Mouse (Mus musculus) brain, embryonic 14.5 days (tissue): Measurements from ENCODE around the gene Plekhg1. TPM values are rescaled to one million over a fixed set of nuclear protein-coding genes. Genes with fewer than 3 reads are reported as not detected.

Experiments used
- DNase-seq: peaks from one replicate; pipeline ENCODE4 v3.0.0-alpha.2; 2011; ENCODE audit warnings: low read depth
- CTCF ChIP-seq: fragments of 200-500 bp; IDR thresholded peaks from 2 replicates; pipeline ENCODE4 v1.5.1; 2012; ENCODE audit warnings: inconsistent platforms, mild to moderate bottlenecking, moderate library complexity, borderline replicate concordance; ENCODE audit not compliant: insufficient read depth, insufficient read length; ENCODE audit errors: extremely low read depth
- POLR2A ChIP-seq: fragments of 200-500 bp; IDR thresholded peaks from 2 replicates; pipeline ENCODE4 v1.6.1; 2012; ENCODE audit warnings: mild to moderate bottlenecking, inconsistent platforms, borderline replicate concordance; ENCODE audit not compliant: poor library complexity, insufficient read depth, insufficient read length, severe bottlenecking; ENCODE audit errors: extremely low read depth
- polyA plus RNA-seq: library from polyadenylated mRNA; depleted of rRNA; stranded (reverse); fragments of >200 nt; gene quantifications from 2 replicates; pipeline ENCODE4 v1.2.3, GENCODE M21; 2012; rRNA removed

The Plekhg1 gene
- polyA plus RNA-seq, 1 experiment, result 8.8 TPM

DNA sequence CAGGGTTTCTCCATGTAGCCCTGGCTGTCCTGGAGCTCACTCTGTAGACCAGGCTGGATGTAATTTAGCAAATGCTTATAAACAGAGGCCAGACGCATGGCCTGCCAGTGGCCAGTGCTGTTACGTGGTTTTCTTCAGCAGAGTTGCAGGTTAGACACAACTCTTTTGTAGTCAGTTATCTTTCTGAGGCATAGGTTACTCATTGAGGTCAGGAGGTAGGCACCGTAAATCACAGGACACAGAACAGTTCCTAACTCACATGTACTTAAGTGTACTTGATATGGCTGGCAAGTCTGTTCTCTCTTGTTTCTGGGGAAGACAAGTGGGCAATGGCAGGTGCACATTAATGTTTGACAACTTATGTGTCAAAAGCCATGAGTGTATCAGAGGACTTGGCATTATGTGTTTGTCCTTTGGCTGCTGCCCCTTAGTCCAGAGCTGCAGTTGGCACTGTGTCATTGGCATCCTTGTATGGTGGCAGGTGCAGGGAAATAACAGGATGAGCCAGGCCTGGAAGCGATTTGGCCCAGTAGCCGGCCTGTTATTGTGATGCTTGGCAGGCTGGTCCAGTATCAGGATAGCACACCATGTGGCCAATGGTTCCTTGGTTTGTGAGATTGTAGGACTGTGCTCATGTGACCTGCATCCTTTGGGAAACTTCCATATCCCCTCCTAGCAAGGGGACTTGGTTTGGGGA is 238.8 kb downstream of the Plekhg1 start:
- DNase-seq, result peak; percentile 52
- TF ChIP-seq CTCF (no peak), POLR2A (no peak)

DNA sequence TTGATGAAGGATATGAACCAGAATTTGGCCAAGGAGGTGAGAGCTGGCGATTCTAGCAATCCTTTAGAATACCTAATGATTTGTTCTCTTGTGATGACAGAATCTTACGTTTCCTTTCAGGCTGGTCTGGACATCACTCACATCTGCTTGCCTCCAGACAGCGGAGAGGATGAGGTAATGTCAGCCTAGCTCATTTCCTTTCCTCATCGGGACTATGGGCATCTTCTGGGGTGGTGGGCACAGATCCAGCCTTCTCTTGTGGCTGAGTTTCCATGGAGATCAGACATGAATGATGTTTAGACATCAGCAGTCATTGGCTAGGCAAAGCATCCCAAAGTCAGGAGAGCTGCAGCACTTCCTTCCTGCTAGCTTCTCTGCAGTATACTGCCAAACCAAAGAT is 240.1 kb downstream of the Plekhg1 start:
- no peak for TF ChIP-seq CTCF
- no peak for TF ChIP-seq POLR2A
- no peak for DNase-seq

DNA sequence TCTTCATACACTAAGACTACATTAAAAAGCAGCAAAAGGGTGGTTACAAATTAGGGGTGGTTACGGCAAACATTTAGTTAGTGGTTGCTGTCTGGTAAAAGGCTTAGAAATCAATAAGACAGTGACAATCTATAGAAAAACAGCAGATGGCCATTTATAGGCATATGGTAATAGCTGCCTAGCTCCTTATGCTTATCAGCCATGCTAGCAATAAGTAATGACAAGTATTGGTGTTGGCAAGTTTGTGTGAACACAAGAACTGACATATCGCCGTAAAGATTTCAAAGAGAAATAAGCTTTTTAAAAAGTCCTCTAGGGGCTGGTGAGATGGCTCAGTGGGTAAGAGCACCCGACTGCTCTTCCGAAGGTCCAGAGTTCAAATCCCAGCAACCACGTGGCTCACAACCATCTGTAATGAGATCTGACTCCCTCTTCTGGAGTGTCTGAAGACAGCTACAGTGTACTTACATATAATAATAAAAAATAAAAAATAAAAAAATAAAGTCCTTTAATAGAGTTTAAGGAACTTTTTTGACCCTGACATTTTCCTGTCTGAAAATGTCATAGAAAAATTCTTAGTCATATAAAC is 250.2 kb downstream of the Plekhg1 start:
- DNase-seq, result peak; percentile 54

DNA sequence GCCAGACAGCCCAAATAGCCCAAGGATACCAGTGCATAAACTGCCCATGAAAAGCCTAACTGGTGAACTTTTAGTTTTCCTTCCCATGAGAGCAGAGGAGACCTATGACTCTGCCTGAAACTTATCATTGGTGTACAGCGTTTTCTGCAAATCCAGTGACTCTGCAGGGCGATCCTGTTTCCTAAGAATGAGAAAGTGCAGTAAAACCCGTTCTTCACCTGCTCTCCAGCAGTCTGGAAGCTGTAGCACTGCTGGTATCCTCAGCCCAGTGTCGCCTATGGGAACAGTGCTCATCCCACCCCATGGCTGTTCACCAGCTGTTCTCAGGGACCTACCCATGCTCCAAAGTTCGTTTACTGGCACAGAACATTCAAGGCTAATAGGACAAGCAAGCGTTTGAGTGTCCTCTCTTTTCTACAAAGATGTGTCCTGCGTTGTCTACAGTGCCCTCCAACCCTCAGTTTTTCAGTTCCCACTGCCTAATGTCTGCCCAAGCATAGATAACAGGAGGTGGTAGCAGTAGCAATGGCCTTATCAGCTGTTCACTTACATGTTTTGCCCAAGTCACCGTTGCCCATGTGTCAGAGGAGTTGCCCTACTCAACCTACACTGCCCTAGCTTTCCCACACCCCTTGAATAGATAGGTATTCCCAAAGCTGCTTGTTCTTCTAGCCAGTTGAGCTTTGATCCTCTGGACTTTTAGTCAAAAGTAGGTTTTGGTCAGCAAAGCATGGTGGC is 253.4 kb downstream of the Plekhg1 start:
- TF ChIP-seq POLR2A (no peak), CTCF (no peak)
- DNase-seq, result no peak

More for the DNA sequence above, 250.2 kb downstream of the Plekhg1 start:
- no peak for TF ChIP-seq CTCF
- TF ChIP-seq POLR2A, result no peak

DNA sequence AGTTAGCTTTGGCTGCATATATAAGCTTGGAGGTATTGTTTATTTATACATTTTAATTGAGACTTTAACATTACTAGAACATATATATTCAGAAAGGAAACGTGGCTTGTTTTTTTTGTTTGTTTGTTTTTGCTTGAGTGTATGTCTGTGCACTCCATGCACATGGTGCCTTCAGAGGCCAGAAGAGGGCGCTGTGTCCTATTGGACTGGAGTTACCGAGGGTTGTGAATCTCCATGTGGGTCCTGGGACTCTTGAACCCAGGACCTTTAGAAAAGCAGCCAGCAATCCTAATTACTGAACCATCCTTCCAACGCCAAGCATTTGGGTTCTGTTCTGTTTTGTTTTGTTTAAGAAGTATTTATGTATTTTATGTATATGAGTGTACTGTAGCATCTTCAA is 255.1 kb downstream of the Plekhg1 start:
- no peak for DNase-seq
- TF ChIP-seq POLR2A (no peak), CTCF (peak; percentile 12; the same call in 1 of the 2 replicates)

DNA sequence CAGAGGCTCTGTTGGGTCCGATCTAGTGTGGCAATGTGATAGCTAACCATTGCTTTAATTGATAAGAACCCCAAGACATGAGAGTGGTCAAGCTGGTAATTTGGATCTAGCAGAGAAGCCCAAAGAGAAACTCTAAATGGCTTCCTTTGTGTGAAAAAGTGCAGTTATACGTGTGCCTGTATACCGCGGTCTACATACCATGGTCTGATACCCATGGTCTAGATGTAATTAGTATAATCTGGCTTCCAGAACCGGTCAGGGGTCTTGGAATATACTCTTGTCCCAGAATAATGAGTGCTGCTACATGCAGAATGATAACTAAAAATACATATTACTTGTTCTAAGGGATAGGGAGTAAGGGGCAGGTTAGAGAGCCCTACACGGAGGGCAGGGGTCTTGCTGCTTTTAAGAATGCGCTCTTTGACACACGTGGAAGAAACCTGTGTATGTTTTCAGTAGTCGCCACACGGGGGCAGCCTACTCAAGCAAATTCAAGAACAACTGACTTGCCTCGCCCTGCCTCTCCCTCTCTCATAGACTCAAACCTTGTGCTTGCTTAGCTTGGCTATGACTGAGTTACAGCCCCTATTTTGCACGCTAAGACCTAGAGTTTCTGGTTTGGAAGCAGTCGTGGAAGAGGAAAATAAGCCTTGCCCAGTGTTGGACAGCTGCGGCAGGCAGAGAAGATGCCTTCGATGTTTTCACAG is 256.2 kb downstream of the Plekhg1 start:
- peak; percentile 97 for DNase-seq
- TF ChIP-seq POLR2A (no peak), CTCF (peak; percentile 88)

DNA sequence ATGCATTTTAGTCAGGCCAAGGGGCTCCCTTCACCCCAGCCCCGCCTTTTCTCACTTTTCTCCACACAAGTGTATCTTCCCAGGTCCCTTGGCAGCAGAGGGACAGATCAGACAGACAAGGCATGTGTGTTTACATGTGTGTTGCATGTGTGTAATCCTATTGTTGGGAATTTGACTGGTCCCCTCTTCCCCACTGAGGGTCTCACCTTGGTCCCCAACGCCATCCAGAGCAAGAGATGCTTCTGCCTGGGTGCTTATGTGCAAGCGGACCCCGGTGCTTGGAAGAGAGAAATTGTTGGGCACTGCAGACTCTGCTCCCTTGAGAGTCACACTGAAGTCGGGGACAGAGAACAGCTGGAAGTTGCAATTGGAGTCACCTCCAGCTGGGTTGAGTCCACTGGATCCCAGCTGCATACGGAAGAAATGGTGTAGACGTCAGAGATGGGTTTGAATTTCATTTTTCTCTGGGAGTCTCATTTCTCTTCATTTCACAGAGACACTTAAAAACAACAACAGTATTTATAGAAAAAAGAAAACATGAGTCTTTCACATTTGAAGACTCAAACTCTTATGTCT is 257.8 kb downstream of the Plekhg1 start:
- no peak for TF ChIP-seq POLR2A
- TF ChIP-seq CTCF, result no peak
- no peak for DNase-seq

DNA sequence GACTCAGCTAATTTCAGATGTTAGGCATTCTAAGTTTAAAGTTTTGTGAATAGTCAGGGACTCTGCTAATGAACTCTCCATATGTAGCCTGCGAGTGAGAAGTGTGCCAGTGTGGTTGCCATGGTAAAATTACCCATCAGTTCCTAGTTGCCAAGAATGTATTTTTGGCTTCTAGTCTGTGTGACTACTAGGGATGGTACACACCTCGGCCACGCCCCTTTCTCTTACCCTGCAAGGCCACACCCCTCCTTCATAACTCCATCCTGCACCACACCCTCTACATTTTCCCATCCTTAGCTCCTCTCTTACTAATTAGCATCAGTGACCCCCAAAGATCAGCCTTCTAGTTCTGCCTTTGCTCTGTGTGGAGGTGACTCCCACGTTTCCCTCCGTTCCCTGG is 262.5 kb downstream of the Plekhg1 start:
- TF ChIP-seq CTCF (no peak), POLR2A (no peak)
- DNase-seq, result peak; percentile 49

DNA sequence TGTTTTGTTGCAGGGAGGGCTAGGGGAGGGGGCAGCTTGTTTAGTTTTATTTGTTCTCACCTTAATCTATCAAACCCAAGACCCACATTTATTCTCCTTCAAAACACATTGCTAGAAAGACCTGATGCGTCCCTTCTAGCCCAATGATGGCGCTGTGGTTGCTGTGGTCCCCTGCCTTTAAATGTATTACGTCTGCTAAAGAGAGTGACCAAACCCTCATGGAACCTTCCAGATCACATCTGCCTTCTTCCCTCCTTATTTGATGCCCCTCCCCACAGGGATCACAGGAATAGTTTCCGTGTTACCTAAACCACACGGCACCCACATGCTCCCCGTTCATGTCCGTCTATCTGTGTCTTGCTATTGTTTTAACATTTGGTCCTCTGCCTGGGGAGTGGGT is 265.0 kb downstream of the Plekhg1 start:
- DNase-seq, result no peak
- TF ChIP-seq POLR2A, result no peak
- no peak for TF ChIP-seq CTCF

DNA sequence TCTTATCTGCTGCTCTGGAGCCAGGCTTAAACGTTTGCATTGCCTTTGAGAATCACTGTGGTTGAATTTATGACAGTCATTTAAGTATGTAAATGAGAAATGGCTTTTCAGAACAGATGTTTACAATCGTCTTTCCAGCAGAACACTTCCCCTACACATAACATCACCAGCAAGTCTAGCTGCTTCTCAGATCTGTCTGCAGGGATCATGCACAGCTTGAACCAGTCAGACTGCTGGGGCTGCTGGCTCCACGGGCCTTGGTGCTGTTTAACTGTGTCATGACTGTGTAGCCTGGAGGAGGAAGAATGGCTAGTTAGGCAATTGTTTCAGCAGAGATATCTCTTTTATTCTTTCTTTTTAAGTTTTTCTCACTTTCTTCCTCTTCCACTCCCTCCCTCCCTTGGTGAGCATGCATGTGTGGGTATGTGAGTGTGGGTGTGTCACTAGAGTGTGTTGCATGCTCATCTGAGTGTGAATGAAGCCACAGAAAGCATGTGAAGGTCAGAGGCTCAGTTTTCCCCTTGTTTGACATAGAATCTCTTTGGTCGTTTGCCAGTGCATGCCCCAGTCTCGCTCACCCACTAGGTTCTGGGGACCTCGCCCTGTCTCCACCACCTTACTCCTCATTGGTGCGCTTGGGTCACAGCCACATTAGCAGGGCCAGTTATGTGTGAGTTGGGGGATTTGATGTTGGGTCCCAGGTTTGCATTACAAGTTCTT is 266.3 kb downstream of the Plekhg1 start:
- DNase-seq, result peak; percentile 33
- TF ChIP-seq POLR2A, result no peak
- no peak for TF ChIP-seq CTCF

Other genes with a start within 250 kb of the Plekhg1 start
- 0.20 and 0.30 TPM in 2 replicates for gene Iyd, start 200.1 kb upstream of the Plekhg1 start, polyA plus RNA-seq
- 4.2 and 5.3 TPM in 2 replicates for gene Mthfd1l, start 232.8 kb downstream of the Plekhg1 start, polyA plus RNA-seq